Mouse (Mus musculus): ENCODE results near the gene Trpm7. TPM values are rescaled to one million over a fixed set of nuclear protein-coding genes. Genes with fewer than 3 reads are reported as not detected.

Trpm7 gene
- total and polyA plus RNA-seq, 3 experiments, result 22.3 to 23.1 TPM; not detected in 1

DNA sequence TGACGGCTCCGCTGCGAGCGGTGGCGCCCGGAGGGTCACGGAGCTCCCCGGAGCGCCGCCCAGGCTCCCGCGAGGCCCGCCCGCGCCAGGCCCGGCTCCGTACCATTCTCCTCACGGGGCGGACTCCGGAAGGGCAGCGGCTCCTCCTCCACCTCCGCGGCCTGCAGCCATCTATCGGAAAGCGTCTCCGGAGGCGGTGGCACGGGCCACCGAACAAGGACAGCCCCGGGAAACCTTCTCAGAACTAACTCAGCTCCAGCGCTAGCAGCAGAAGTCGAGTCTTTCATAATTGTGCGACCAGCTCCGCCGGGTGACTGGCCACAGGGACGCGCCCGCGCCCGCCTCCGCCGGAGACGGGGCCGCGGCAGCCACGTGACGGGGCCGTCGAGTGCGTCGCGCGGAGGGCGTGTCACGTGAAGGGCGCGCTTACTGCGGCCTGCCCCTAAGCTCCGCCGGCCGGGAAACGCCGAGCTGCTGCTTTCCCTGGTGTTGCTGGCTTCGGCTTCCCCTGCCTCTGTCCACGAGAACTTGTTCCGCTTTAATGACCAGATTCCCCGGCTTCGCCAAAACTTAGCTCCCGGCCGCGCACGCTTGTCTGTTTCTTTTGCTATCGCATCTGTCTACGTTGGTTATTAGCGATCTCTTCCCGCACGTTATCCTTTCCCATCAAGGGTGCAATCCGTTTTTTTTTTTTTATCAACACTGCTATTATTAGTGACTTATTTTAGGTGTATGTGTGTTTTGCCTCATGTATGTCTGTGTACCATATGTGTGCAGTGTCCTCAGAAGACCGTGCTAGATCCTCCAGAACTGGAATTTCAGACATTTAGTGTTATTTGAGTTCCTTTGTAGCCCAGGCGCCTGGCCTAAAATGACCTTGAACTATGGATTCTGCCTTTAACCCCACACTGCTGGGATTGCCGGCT is at the start of gene Trpm7 (continued):
- TF ChIP-seq E2F4 (IDR thresholded peaks at IDR 0.05; ENCODE audit: borderline replicate concordance, low read depth, low read length), result peak; percentile 61; the same call in 1 of the 2 replicates
- TF ChIP-seq USF1 (IDR thresholded peaks at IDR 0.05; ENCODE audit: low read depth, low read length), result peak; percentile 100
- no peak for TF ChIP-seq SMC3 (IDR thresholded peaks at IDR 0.05; ENCODE audit: low read depth, low read length)
- TF ChIP-seq CHD2 (IDR thresholded peaks at IDR 0.05; ENCODE audit: low read length), result no peak
- peak; percentile 92 to 93; a peak in 3 of 4 replicates for TF ChIP-seq POLR2A (IDR thresholded peaks at IDR 0.05; ENCODE audit: control insufficient read depth in 1 of 2, insufficient read depth in 1 of 2, low read depth in 1 of 2, low read length in 2 of 2, poor library complexity in 1 of 2)
- peak; percentile 87 for TF ChIP-seq TBP (IDR thresholded peaks at IDR 0.05; ENCODE audit: low read depth, low read length)

DNA sequence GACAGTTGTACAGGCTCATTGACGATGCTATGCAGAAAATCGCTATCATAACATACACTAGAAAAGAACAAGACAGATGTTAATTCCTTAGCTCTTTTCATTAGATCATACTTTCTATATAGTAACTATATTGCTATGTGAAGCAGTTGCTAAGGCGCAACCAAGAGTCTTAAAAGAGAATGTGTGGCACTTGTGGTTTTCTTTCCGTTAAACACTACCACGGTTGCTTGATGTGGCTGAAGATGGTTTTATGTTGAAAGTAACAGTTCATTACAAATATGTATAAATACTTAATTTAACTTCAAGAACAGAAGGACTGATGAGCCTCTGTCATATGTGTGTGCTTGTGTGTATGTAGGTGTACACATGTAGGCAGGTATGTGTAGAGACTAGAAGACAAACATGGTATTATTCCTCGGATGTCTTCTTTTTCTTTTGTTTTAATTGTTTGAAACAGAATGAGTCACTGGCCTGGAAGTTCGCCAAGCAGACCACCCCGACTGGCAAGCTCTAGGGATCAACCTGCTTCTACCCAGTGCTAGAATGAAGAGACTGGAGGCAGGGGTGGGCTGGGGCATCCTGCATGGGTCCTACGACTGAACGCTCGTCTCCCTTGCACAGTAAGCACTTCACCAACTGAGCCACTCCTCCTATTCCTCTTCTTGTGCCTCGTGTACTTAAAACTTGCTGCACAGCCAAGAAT is 44.5 kb upstream of the Trpm7 start:
- H3K4me1 ChIP-seq (ENCODE audit: control insufficient read depth in 1 of 2, insufficient read depth in 2 of 2, low read length in 2 of 2), result no peaks in the 10 kb centered on the region
- H3K4me3 ChIP-seq (ENCODE audit: control insufficient read depth in 1 of 2, insufficient read depth in 1 of 2, low read depth in 2 of 2, low read length in 2 of 2), result no peak overlapping the region
- H3K9me3 ChIP-seq (replicated peaks; ENCODE audit: insufficient read depth, low read length), result no peaks in the 10 kb centered on the region
- H3K36me3 ChIP-seq (ENCODE audit: control insufficient read depth in 1 of 2, insufficient read depth in 2 of 2, low read length in 2 of 2), result no peaks in the 10 kb centered on the region; a peak in 1 of 4 replicates
- TF ChIP-seq POLR2A (IDR thresholded peaks at IDR 0.05; ENCODE audit: control insufficient read depth in 1 of 2, insufficient read depth in 1 of 2, low read depth in 1 of 2, low read length in 2 of 2, poor library complexity in 1 of 2) (no peak), ETS1 (IDR thresholded peaks at IDR 0.05; ENCODE audit: low read depth, low read length) (no peak), TCF12 (IDR thresholded peaks at IDR 0.05; ENCODE audit: low read depth, low read length) (no peak), TAL1 (IDR thresholded peaks at IDR 0.05; ENCODE audit: low read length) (no peak)
- no peak for DNase-seq (ENCODE audit: low read depth, low spot score)
- H3K79me2 ChIP-seq (ENCODE audit: control insufficient read depth, insufficient read depth, low read length, poor library complexity), result no peaks in the 10 kb centered on the region
- H3K27me3 ChIP-seq (ENCODE audit: control insufficient read depth in 1 of 2, insufficient read depth in 2 of 2, low read length in 2 of 2), result no peaks in the 10 kb centered on the region
- H3K9ac ChIP-seq (ENCODE audit: control insufficient read depth, low read depth, low read length, poor library complexity, severe bottlenecking), result no peak overlapping the region
- H3K27ac ChIP-seq (ENCODE audit: control insufficient read depth, low read depth, low read length), result no peak overlapping the region

DNA sequence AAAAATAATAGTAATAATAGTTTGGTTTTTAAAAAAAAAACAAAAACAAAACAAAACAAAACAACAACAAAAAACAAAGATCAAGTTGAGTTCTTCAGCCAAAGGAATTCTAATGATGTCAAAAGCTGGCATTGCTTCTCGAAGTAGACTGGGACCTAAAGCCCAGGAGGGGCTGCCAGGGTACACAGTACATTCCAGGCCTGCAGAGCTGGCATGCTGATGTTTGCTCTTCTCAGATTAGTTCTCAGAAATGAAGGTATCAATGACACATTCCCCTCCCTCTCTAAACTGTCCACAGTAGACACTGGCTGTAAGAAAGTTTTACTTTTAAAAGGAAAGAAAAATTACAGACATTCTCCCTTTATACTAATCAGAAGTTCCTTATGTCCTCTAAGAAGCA is 40.2 kb upstream of the Trpm7 start:
- no peaks in the 10 kb centered on the region for H3K4me1 ChIP-seq (ENCODE audit: control insufficient read depth in 1 of 2, insufficient read depth in 2 of 2, low read length in 2 of 2)
- TF ChIP-seq POLR2AphosphoS5 (IDR thresholded peaks at IDR 0.05; ENCODE audit: borderline replicate concordance, low read depth, low read length) (no peak), MYB (IDR thresholded peaks at IDR 0.05; ENCODE audit: low read depth, low read length) (no peak), RAD21 (IDR thresholded peaks at IDR 0.05; ENCODE audit: low read depth, low read length) (no peak)
- no peak overlapping the region for H3K4me3 ChIP-seq (ENCODE audit: control insufficient read depth in 1 of 2, insufficient read depth in 1 of 2, low read depth in 2 of 2, low read length in 2 of 2)
- DNase-seq (ENCODE audit: low read depth, low spot score), result no peak
- no peaks in the 10 kb centered on the region for H3K79me2 ChIP-seq (ENCODE audit: control insufficient read depth, insufficient read depth, low read length, poor library complexity)
- no peak overlapping the region for H3K9ac ChIP-seq (ENCODE audit: control insufficient read depth, low read depth, low read length, poor library complexity, severe bottlenecking)
- H3K36me3 ChIP-seq (ENCODE audit: control insufficient read depth in 1 of 2, insufficient read depth in 2 of 2, low read length in 2 of 2), result no peaks in the 10 kb centered on the region; a peak in 1 of 4 replicates
- no peaks in the 10 kb centered on the region for H3K9me3 ChIP-seq (replicated peaks; ENCODE audit: insufficient read depth, low read length)
- no peaks in the 10 kb centered on the region for H3K27me3 ChIP-seq (ENCODE audit: control insufficient read depth in 1 of 2, insufficient read depth in 2 of 2, low read length in 2 of 2)
- H3K27ac ChIP-seq (ENCODE audit: control insufficient read depth, low read depth, low read length), result no peak overlapping the region

Measured in MEL (cell line).